Mouse (Mus musculus) forebrain, embryonic 13.5 days (tissue): ENCODE results near the gene Olfr316. TPM values are rescaled to one million over a fixed set of nuclear protein-coding genes. Genes with fewer than 3 reads are reported as not detected.
"Not testable (repeated sequence)": the region's sequence is repeated elsewhere in the genome, so short reads cannot be mapped to it uniquely, and the experiment has no call there.

Experiments used
- ATAC-seq: fragments of 200-750 bp; cut with Nextera tagmentation; 2 replicates; pipeline ENCODE4 v1.8.0; 2017
- H3K27ac ChIP-seq: fragments of 300-500 bp; sonication (generic); 2 replicates; pipeline ENCODE4 v1.5.1; 2015; ENCODE audit warnings: inconsistent platforms, mild to moderate bottlenecking, moderate library complexity
- H3K27me3 ChIP-seq: fragments of 300-500 bp; sonication (generic); 2 replicates; pipeline ENCODE4 v1.6.1; 2015; ENCODE audit warnings: mild to moderate bottlenecking, inconsistent platforms
- H3K36me3 ChIP-seq: fragments of 300-500 bp; sonication (generic); 2 replicates; pipeline ENCODE4 v1.6.1; 2015; ENCODE audit warnings: mild to moderate bottlenecking, inconsistent platforms; ENCODE audit not compliant: poor library complexity, severe bottlenecking
- H3K4me1 ChIP-seq: fragments of 300-500 bp; sonication (generic); 2 replicates; pipeline ENCODE4 v1.6.1; 2015; ENCODE audit warnings: inconsistent platforms
- H3K4me2 ChIP-seq: fragments of 300-500 bp; sonication (generic); 2 replicates; pipeline ENCODE4 v1.6.1; 2015; ENCODE audit warnings: inconsistent platforms, mild to moderate bottlenecking, moderate library complexity
- H3K4me3 ChIP-seq: fragments of 300-500 bp; sonication (generic); 2 replicates; pipeline ENCODE4 v1.5.1; 2015; ENCODE audit warnings: mild to moderate bottlenecking, inconsistent platforms
- H3K9ac ChIP-seq: fragments of 300-500 bp; sonication (generic); 2 replicates; pipeline ENCODE4 v1.6.1; 2015; ENCODE audit warnings: mild to moderate bottlenecking, inconsistent platforms
- H3K9me3 ChIP-seq: fragments of 300-500 bp; sonication (generic); replicated peaks from 2 replicates; pipeline ENCODE4 v1.6.1; 2016; ENCODE audit warnings: inconsistent platforms
- WGBS: fragments of 180-500 bp; shearing (Covaris S2); methylation state at CpG from one replicate; pipeline ENCODE4 v1.1.7; 2015; 5-methylcytosine and 5-hydroxymethylcytosine counted together
- polyA plus RNA-seq: library from polyadenylated mRNA; unstranded; fragments of >200 nt; fragmentation: Nextera tagmentation; extraction: Ambion mirVana; gene quantifications from 2 replicates; pipeline ENCODE4 v1.2.1, GENCODE M21; 2015

Olfr316 gene
- not detected in 2 replicates for polyA plus RNA-seq

DNA sequence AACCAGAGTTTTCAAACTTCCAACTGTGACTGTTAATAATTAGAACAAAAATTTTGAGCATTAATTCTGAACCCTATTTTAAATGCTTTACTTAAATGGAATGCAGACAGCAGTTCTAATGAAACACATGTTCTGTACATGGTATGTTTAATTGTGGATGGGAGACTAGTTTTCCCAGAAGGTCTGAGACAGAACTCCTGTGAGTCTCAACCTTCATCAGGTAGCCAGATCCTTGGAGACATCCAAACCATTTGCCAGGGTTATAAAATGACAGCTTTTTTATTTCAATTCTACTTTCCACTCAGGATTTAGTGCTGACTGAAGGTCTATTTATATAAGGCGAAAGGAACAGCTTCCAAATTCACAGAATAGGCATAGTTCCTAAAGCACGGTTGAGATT, at the start of gene Olfr316:
Olfr316 (plus strand) TSS at position 301 of the 400 bp plus-strand sequence.
- Histone ChIP-seq H3K36me3 (no peaks in the 10 kb centered on the region), H3K27ac (no peak within 1 kb of the TSS), H3K4me2 (no peak within 1 kb of the TSS), H3K9me3 (no peaks in the 10 kb centered on the region), H3K4me1 (no peaks in the 10 kb centered on the region), H3K9ac (no peak within 1 kb of the TSS), H3K4me3 (no peak within 1 kb of the TSS), H3K27me3 (no peaks in the 10 kb centered on the region)
- WGBS = 94% methylated on average over 2 of the region's 2 CpGs
- ATAC-seq = no peak

DNA sequence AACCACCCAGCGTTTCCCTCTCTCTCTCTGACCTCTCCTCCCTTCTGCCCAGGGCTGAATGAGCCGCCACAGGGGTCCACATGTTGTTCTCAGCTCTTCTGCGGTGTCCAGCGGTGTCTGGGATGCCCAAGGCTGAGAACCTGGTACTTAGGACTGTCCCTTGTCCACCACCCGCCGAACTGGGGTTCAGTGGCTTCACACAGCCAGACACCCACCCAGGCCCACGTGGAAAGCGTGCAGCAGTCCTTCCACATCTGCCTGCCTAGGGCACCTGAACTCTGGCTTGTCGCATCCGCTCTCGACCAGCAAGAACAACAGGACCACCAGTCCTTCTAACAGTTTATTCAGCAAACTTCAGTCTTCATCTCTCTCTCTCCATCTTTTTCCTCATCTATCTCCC, 43.4 kb upstream of the Olfr316 start:
- WGBS = 84% methylated on average over 11 of the region's 11 CpGs
- no peak for ATAC-seq
- H3K4me3 ChIP-seq = no peak overlapping the region
- H3K27ac ChIP-seq = no peak overlapping the region
- H3K36me3 ChIP-seq = no peaks in the 10 kb centered on the region
- H3K27me3 ChIP-seq = no peaks in the 10 kb centered on the region
- H3K9ac ChIP-seq = no peak overlapping the region
- H3K9me3 ChIP-seq = no peaks in the 10 kb centered on the region
- no peak overlapping the region for H3K4me2 ChIP-seq
- H3K4me1 ChIP-seq = no peaks in the 10 kb centered on the region

DNA sequence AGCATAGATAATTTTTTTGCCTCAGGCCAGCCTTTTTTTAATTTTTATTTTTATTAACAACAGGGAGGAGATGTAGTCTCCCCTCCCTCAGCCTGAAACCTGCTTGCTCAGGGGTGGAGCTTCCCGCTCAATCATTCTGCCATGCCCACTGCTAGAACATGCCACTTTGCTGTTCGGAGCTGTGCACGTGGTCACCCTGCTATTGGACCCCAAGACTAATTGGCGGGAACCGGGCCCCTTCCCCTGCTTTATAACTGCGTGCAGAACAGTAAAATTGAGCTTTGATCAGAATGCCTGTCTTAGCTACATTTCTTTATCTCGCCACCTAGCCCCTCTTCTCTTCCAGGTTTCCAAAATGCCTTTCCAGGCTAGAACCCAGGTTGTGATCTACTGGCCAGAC, 34.8 kb upstream of the Olfr316 start:
- not testable (repeated sequence) for H3K36me3 ChIP-seq, H3K4me3 ChIP-seq, H3K4me1 ChIP-seq, H3K9me3 ChIP-seq, H3K27ac ChIP-seq, ATAC-seq, H3K27me3 ChIP-seq, H3K4me2 ChIP-seq, H3K9ac ChIP-seq
- WGBS = 91% methylated on average over 7 of the region's 7 CpGs

DNA sequence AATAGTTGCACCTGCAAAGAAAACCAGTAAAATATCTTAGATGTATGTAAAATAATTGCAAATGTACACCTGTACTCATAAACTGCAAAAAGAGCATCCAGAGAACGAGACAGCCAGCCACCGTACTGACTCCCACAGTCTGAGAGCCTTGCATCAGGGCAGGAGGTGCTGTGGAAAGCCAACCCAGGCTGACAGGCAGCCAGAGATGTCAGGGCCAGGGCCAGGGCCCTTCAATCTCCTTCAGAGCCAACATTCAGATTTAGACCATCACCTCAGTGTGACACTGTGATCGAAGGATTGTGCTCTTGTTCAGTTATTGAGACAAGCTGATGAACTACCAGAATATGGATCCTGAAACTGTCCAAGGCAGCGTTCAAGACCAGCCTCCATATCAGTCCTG, 32.8 kb upstream of the Olfr316 start:
- ATAC-seq = no peak
- Histone ChIP-seq H3K4me3 (no peak overlapping the region), H3K4me2 (no peak overlapping the region), H3K27me3 (no peaks in the 10 kb centered on the region), H3K4me1 (no peaks in the 10 kb centered on the region), H3K9me3 (no peaks in the 10 kb centered on the region), H3K27ac (no peak overlapping the region), H3K9ac (no peak overlapping the region), H3K36me3 (no peaks in the 10 kb centered on the region)
- 90% methylated on average over 4 of the region's 4 CpGs for WGBS

DNA sequence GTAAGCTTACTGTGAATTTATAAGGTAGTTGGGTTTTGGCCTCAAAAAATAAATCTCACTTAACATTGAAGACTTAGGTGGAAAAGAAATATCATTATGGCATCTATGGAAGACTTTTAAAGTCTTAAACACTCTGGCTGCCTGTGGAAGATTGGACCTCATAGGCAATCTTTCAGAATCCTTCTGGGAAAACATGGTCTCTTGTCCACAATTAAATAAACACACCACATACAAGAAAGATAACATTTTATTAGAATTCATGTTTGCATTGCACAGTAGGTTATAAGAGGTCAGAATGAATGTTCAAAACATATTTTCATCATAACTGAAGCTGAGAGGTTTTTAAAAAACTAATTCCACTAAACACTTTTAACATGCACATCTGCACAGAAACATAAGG, 28.6 kb upstream of the Olfr316 start, which contains the start of gene Olfr318:
Olfr318 (minus strand) TSS at position 101 of the 400 bp plus-strand sequence.
- Histone ChIP-seq H3K36me3 (no peaks in the 10 kb centered on the region), H3K27ac (no peak within 1 kb of the TSS)

DNA sequence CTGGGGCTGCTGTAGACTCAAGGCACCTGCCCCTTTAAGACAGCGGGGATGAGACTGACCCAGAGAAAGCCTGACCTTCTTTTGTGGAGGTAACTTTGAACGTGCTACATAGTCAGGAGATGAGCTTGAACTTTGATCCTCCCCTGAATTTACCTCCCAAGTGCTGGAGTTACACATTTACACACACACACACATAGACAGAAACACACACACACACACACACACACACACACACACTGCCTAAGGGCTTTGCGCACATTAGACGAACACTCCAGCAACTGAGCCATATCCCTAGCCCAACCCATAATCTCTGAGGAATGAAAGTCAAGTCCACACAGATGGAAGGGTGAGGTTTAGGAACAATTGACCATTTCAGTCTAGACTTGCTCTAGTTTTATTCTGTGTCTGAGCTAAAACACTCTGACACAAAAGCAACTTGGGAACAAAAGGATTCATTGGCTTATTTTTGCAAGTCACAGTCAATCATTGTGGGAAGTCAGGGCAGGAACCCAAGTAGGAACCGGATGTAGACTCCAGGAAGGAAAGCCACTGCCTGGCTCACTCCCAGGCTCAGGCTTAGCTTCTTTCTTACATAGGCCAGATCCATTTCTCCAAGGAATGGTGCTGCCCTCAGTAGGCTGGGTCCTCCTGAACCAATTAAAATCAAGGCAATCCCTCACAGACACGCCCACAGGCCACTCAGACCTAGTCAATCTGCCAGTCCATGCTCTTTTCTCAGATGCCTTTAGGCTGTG, 24.5 kb upstream of the Olfr316 start:
- H3K4me2 ChIP-seq, H3K27me3 ChIP-seq, H3K4me1 ChIP-seq, H3K4me3 ChIP-seq, H3K9me3 ChIP-seq, H3K27ac ChIP-seq, ATAC-seq, H3K9ac ChIP-seq, H3K36me3 ChIP-seq: not testable (repeated sequence)
- WGBS = 78% methylated on average over 6 of the region's 6 CpGs

More for the DNA sequence above, 28.6 kb upstream of the Olfr316 start, which contains the start of gene Olfr318:
- no peak for ATAC-seq
- H3K4me3 ChIP-seq = no peak within 1 kb of the TSS
- no peak within 1 kb of the TSS for H3K9ac ChIP-seq
- H3K4me1 ChIP-seq = no peaks in the 10 kb centered on the region
- no peaks in the 10 kb centered on the region for H3K9me3 ChIP-seq
- no peaks in the 10 kb centered on the region for H3K27me3 ChIP-seq
- no peak within 1 kb of the TSS for H3K4me2 ChIP-seq

DNA sequence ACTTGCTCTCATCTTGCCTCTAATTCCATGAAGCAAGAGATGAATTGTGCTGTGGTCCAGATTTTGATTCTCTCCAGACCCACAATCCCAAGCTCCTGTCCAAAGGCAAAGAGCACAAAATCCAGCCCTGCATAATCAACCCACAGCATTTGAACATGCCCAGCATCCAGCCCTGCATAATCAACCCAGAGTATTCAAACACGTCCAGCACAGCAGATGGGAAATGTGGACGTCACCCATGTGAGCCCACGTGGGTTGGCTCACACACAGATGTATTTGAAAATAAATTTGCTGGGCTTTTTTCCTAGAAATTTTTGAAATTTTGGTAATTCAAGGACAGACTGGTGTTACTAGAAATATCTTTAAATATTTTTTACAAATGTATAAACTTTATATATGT, 19.2 kb upstream of the Olfr316 start:
- no peaks in the 10 kb centered on the region for H3K27me3 ChIP-seq
- H3K27ac ChIP-seq = no peak overlapping the region
- no peak overlapping the region for H3K4me2 ChIP-seq
- no peaks in the 10 kb centered on the region for H3K9me3 ChIP-seq
- 57% methylated on average over 3 of the region's 3 CpGs for WGBS
- H3K36me3 ChIP-seq = no peaks in the 10 kb centered on the region
- H3K9ac ChIP-seq = no peak overlapping the region
- H3K4me1 ChIP-seq = no peaks in the 10 kb centered on the region
- no peak for ATAC-seq
- H3K4me3 ChIP-seq = no peak overlapping the region

DNA sequence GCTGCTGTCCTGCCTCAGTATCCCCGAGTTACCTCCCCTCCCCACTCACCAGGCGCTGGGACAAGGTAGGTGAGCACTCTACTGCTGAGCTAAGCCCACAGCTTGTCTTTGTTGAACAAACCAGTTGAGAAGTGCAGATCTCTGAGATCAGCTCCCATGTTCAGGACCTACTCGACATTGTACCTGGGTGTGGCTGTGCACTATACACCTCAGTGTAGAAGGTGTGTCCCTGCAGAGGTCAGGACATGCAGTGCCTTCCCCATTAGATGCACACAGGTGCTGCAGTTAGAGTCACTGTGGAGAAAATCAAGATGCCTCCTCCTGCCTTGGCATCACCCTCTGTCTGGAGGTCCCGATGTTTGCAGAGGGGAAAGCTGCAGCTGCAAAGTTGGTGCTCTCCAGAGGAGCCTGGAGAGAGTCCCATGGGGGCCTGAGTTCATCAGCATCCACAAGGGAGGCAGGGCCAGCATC, 13.7 kb upstream of the Olfr316 start, which contains the start of gene Olfr317:
Olfr317 (minus strand) TSS at position 421 of the 471 bp plus-strand sequence.
- 83% methylated on average over 4 of the region's 4 CpGs for WGBS
- no peak for ATAC-seq
- Histone ChIP-seq H3K4me1 (no peaks in the 10 kb centered on the region), H3K27ac (no peak within 1 kb of the TSS), H3K9ac (no peak within 1 kb of the TSS), H3K36me3 (no peaks in the 10 kb centered on the region), H3K4me2 (no peak within 1 kb of the TSS), H3K27me3 (no peaks in the 10 kb centered on the region), H3K4me3 (no peak within 1 kb of the TSS), H3K9me3 (0 out of 2 replicates have a peak, but pooled peaks cover 2% of the 10 kb centered on the region)

DNA sequence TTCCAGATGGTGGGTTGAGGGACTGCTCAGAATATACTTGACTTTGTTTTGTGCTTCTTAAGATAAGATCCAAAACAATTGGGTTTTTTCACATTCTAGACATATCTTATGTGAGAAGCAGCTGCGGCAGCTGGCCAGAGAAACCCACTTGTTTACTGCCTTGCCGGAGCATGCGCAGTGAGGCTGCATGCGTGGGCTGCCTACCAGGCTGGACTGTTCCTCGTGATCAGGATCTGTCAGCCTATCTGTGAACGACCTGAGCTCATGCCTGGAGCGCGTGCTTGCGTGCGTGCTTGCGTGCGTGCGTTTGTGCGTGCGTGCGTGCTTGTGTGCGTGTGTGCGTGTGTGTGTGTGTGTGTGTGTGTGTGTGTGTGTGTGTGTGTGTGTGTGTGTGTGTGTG, 1.4 kb upstream of the Olfr316 start:
- H3K9me3 ChIP-seq, H3K9ac ChIP-seq, H3K27me3 ChIP-seq, H3K4me3 ChIP-seq, H3K4me2 ChIP-seq, ATAC-seq, H3K27ac ChIP-seq, H3K36me3 ChIP-seq, H3K4me1 ChIP-seq: not testable (repeated sequence)
- WGBS = 80% methylated on average over 18 of the region's 18 CpGs

DNA sequence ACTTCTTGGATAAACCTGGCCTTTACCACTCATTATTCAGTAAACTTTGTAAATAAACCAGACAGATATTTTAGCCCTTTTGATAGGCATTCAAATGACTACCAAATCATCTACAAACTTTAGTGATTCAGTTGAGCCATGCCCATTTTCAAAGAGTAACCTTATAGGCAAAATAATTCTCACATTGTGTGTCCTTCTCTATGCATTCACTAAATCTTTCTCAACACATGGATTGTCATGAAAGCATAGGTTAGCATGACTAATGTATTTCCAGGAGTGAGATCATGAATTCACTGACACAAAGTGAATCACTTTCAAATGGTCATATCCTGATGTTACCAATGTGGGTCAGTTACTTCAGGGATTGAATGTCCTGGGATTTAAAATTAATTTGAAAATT, 20.4 kb downstream of the Olfr316 start, which contains the start of gene Olfr315:
Olfr315 (plus strand) TSS at position 301 of the 400 bp plus-strand sequence.
- H3K4me2 ChIP-seq = no peak within 1 kb of the TSS
- no peak for ATAC-seq
- H3K4me1 ChIP-seq = no peaks in the 10 kb centered on the region
- H3K9ac ChIP-seq = no peak within 1 kb of the TSS
- H3K36me3 ChIP-seq = no peaks in the 10 kb centered on the region
- H3K27ac ChIP-seq = no peak within 1 kb of the TSS
- no peaks in the 10 kb centered on the region for H3K9me3 ChIP-seq
- H3K27me3 ChIP-seq = no peaks in the 10 kb centered on the region
- H3K4me3 ChIP-seq = no peak within 1 kb of the TSS

DNA sequence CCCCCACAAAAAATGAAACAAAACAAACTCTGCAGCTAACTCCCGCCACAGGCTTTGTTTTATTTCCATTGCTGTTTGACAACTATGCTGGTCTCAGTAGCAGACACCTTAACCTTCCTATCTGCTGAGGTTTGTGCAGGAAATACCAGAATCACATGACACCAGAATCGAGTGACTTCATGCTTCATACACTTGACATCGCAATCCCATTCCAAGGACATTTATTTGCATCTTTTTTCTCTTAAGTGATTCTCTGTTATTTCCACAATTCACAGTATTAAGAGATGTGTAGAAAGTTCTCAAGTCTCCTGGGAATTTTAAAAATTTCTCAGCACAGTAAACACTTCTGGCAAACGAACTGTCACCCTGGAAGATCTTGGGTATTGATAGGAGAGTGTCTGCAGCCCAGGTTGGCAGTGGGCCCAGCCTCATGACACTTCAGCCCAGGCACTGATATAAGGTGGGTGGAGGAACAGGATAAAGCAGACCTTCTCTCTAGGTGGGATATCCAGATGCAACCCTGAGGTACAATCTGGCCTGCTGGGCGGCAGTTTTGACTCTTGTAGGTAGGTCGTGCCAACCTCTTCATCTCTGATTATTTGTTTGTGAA, 30.1 kb downstream of the Olfr316 start, which contains the start of gene Olfr314:
Olfr314 (plus strand) TSS at position 473 of the 610 bp plus-strand sequence.
- Histone ChIP-seq H3K4me2 (no peak within 1 kb of the TSS), H3K9me3 (no peaks in the 10 kb centered on the region), H3K4me3 (no peak within 1 kb of the TSS), H3K9ac (no peak within 1 kb of the TSS), H3K27ac (no peak within 1 kb of the TSS), H3K4me1 (no peaks in the 10 kb centered on the region), H3K36me3 (no peaks in the 10 kb centered on the region), H3K27me3 (no peaks in the 10 kb centered on the region)
- no peak for ATAC-seq
- WGBS = 79% methylated on average over 6 of the region's 6 CpGs

DNA sequence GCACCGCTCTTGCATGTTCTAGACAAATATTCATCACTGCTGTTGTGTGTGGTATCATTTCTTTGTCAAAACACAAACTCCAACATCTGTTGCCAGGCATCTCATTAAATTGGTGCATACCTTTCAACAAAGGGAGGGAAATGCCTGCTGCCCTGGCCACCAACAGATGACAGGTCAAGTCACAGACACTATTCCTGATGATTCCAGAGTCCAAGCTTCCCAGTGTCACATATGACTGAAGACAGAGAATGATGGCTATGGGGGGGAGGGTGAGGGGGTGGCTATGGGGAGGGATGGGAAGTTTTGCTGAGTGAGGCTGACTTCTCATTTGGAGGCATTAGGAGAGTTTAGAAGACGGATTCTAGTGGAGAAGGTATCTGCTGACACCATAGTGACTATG, 31.6 kb downstream of the Olfr316 start:
- no peak for ATAC-seq
- H3K27me3 ChIP-seq = no peaks in the 10 kb centered on the region
- no peaks in the 10 kb centered on the region for H3K9me3 ChIP-seq
- H3K4me1 ChIP-seq = peaks cover under 1% of the 10 kb centered on the region
- H3K9ac ChIP-seq = no peak overlapping the region
- 79% methylated on average over 2 of the region's 2 CpGs for WGBS
- H3K4me2 ChIP-seq = no peak overlapping the region
- H3K27ac ChIP-seq = no peak overlapping the region
- no peaks in the 10 kb centered on the region for H3K36me3 ChIP-seq
- no peak overlapping the region for H3K4me3 ChIP-seq
